Mouse (Mus musculus) G1E (cell line): ENCODE results near the gene Hipk2. TPM values are rescaled to one million over a fixed set of nuclear protein-coding genes. Genes with fewer than 3 reads are reported as not detected.

Experiments
- ATAC-seq: 2 replicates; pipeline ENCODE4 v1.8.0; 2016; ENCODE audit warnings: mild to moderate bottlenecking; ENCODE audit not compliant: insufficient number of reproducible peaks, poor library complexity, low FRiP score, severe bottlenecking; ENCODE audit errors: extremely low read depth
- DNase-seq: peaks from one replicate; pipeline ENCODE4 v3.0.0; 2012; ENCODE audit warnings: low spot score
- H3K27me3 ChIP-seq: 2 replicates; pipeline ENCODE4 v1.6.1; 2012; ENCODE audit warnings: mild to moderate bottlenecking, low read length, inconsistent platforms; ENCODE audit not compliant: insufficient read depth
- H3K36me3 ChIP-seq: replicated peaks from 2 replicates; pipeline ENCODE3; 2012; ENCODE audit warnings: mild to moderate bottlenecking, inconsistent platforms
- H3K4me1 ChIP-seq: 2 replicates; pipeline ENCODE4 v1.6.1; 2012; ENCODE audit warnings: low read depth, low read length, inconsistent platforms, mixed read lengths; ENCODE audit not compliant: insufficient read depth
- H3K4me3 ChIP-seq: 2 replicates; pipeline ENCODE4 v1.5.1; 2012; ENCODE audit warnings: low read depth, mild to moderate bottlenecking, inconsistent platforms, low read length, moderate library complexity, mixed read lengths
- H3K9me3 ChIP-seq: replicated peaks from 2 replicates; pipeline ENCODE4 v1.6.1; 2012; ENCODE audit warnings: inconsistent platforms
- CTCF ChIP-seq: IDR thresholded peaks from 2 replicates; pipeline ENCODE4 v1.5.1; 2012; ENCODE audit warnings: low read depth, low read length, inconsistent platforms, mixed read lengths
- GATA1 ChIP-seq: IDR thresholded peaks from 2 replicates; pipeline ENCODE4 v1.6.1; 2012; ENCODE audit warnings: borderline replicate concordance, low read length, inconsistent platforms, mixed read lengths
- GATA2 ChIP-seq: IDR thresholded peaks from 2 replicates; pipeline ENCODE4 v1.6.1; 2012; ENCODE audit warnings: low read depth, low read length, inconsistent platforms, borderline replicate concordance
- POLR2AphosphoS5 ChIP-seq: IDR thresholded peaks from 2 replicates; pipeline ENCODE4 v1.6.1; 2012; ENCODE audit warnings: low read depth, low read length, inconsistent platforms; ENCODE audit not compliant: insufficient replicate concordance
- TAL1 ChIP-seq: conservative IDR thresholded peaks from 2 replicates; pipeline ENCODE4 v1.6.1; 2012; ENCODE audit warnings: low read depth, low read length, inconsistent platforms, mixed read lengths
- polyA plus RNA-seq: library from polyadenylated mRNA; stranded (reverse); fragments of >175 nt; gene quantifications from 2 replicates; pipeline ENCODE4 v1.2.3, GENCODE M21; 2012
- total RNA-seq, 2 experiments: library from RNA; stranded (forward) in 1 of 2; stranded (reverse) in 1 of 2; fragments of 200-1000 nt in 1 of 2; fragments of >200 nt in 1 of 2; fragmentation: Nextera tagmentation in 1 of 2; gene quantifications; 2 replicates each; pipeline ENCODE4 v1.2.3; 2014 to 2017

Gene Hipk2
- total and polyA plus RNA-seq, 3 experiments, result 4.6 to 97.9 (median 39.6) TPM

DNA sequence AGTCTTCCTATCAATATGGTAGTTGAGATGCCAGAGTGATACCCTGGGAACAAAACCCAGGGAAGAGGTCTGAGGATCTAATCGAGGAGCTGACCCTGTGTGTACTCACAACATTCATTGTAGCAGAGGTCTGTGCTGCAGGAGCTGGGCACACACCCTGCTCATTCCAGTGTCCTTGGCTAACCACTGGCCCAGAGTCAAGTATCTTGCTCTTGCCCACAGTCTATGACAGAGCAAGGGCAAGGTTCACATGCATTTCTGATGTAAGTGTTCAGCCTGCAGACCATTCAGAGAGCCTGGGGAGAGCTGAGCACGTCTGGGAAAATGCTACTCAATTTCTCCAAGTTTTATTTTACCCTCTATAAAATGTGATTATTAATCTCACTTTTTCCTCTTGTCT lies 122.2 kb downstream of the Hipk2 start:
- peaks cover 35% of the 10 kb centered on the region for H3K4me1 ChIP-seq
- TF ChIP-seq GATA1 (no peak), CTCF (no peak), TAL1 (no peak), POLR2AphosphoS5 (no peak), GATA2 (no peak)

DNA sequence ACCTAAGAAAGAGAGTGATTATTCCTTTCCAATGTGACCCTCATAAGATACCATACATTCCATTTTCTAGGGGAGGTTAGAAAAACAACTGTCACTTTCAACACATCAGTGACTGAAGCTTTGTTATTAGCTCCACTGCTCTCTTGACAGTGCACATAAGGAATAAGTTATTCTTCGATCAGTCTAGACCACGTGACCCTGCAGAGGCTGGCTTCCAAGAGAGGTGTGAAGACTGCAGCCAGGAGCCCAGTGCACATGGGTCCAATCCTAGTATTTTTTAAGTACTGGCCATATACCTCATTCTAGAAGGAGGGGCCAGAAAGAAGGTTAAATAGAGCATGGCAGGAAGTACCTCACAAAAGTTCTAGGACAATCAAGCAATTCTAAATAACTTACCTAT lies 122.9 kb downstream of the Hipk2 start:
- ATAC-seq (no peak), DNase-seq (no peak)
- peaks cover 29% of the 10 kb centered on the region for H3K4me1 ChIP-seq
- TF ChIP-seq TAL1 (no peak), GATA2 (no peak), GATA1 (no peak), CTCF (no peak), POLR2AphosphoS5 (no peak)
- no peaks in the 10 kb centered on the region for H3K27me3 ChIP-seq
- H3K36me3 ChIP-seq, result peaks cover 23% of the 10 kb centered on the region
- H3K9me3 ChIP-seq, result no peaks in the 10 kb centered on the region
- no peak overlapping the region for H3K4me3 ChIP-seq

More for the DNA sequence above, 122.2 kb downstream of the Hipk2 start:
- Histone ChIP-seq H3K4me3 (no peak overlapping the region), H3K27me3 (no peaks in the 10 kb centered on the region), H3K36me3 (peaks cover 25% of the 10 kb centered on the region), H3K9me3 (no peaks in the 10 kb centered on the region)
- DNase-seq, result no peak
- ATAC-seq, result no peak

GRCm38 (mm10) chr6:38752495-38752894 lies 123.5 kb downstream of the Hipk2 start:
- DNase-seq (no peak), ATAC-seq (no peak)
- no peaks in the 10 kb centered on the region for H3K9me3 ChIP-seq
- H3K27me3 ChIP-seq, result no peaks in the 10 kb centered on the region
- H3K36me3 ChIP-seq, result peaks cover 27% of the 10 kb centered on the region
- no peak overlapping the region for H3K4me3 ChIP-seq
- peaks cover 30% of the 10 kb centered on the region for H3K4me1 ChIP-seq
- no peak for TF ChIP-seq CTCF
- no peak for TF ChIP-seq GATA2

- Histone ChIP-seq H3K4me3 (no peak overlapping the region), H3K27me3 (no peaks in the 10 kb centered on the region), H3K4me1 (peaks cover 12% of the 10 kb centered on the region), H3K36me3 (peaks cover 50% of the 10 kb centered on the region), H3K9me3 (no peaks in the 10 kb centered on the region)
- ATAC-seq (no peak), DNase-seq (no peak)
- no peak for TF ChIP-seq POLR2AphosphoS5
These were observed 127.9 kb downstream of the Hipk2 start for GRCm38 (mm10) chr6:38748037-38748436.

GRCm38 (mm10) chr6:38743351-38743750 lies 132.6 kb downstream of the Hipk2 start:
- Histone ChIP-seq H3K36me3 (peaks cover 68% of the 10 kb centered on the region), H3K4me1 (peaks cover 17% of the 10 kb centered on the region; the same call in 1 of the 2 replicates), H3K27me3 (no peaks in the 10 kb centered on the region), H3K4me3 (no peak overlapping the region), H3K9me3 (no peaks in the 10 kb centered on the region)
- TF ChIP-seq TAL1 (no peak), CTCF (no peak), GATA2 (no peak), POLR2AphosphoS5 (no peak), GATA1 (no peak)
- ATAC-seq, result no peak
- no peak for DNase-seq

DNA sequence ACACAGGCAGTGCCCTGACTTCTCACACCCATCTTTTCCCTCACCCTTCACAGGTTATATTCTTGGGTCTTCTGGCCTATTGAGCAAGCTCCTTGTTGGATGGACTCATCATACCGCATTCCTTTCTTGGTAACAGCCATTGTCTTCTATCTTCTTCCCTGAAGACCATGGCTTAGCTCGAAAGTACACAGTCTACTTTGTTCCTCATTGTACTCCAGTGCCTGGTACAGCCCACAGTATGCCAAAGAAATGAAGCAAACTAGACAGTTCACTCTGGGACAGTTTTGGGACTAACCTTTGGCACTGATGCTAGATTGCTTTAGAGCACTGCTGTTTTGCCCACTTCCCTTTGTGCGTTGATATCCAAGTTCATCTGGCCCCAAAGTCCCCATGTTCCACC lies 133.5 kb downstream of the Hipk2 start:
- Histone ChIP-seq H3K4me1 (peaks cover 20% of the 10 kb centered on the region), H3K9me3 (no peaks in the 10 kb centered on the region), H3K4me3 (no peak overlapping the region), H3K36me3 (peaks cover 70% of the 10 kb centered on the region), H3K27me3 (no peaks in the 10 kb centered on the region)
- ATAC-seq, result no peak
- DNase-seq, result no peak
- TF ChIP-seq TAL1 (no peak), POLR2AphosphoS5 (no peak), GATA2 (no peak), GATA1 (no peak), CTCF (no peak)

DNA sequence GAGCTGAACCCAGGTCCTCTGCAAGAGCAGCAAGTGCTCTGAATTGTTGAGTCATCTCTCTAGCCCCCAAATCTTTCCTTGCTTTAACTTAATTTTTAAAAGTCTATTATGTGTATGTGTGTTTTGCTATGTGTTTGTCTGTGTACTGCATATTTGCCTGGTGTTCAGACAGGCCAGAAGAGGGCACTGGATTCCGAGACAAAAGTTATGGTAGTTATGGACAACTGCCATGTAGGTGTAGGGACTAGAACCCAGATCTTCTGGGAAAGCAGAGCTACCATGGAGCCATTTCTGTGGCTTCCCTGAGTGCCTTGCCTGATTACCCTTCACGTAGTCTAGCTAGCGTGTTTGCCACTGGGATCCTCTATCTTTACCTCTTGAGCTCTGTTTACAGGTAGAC lies 134.9 kb downstream of the Hipk2 start:
- no peak for DNase-seq
- TF ChIP-seq TAL1, result no peak
- TF ChIP-seq GATA1, result no peak
- no peak for TF ChIP-seq CTCF
- no peak for TF ChIP-seq POLR2AphosphoS5
- no peak for TF ChIP-seq GATA2
- Histone ChIP-seq H3K36me3 (peaks cover 78% of the 10 kb centered on the region), H3K4me1 (peaks cover 34% of the 10 kb centered on the region), H3K4me3 (no peak overlapping the region), H3K9me3 (no peaks in the 10 kb centered on the region), H3K27me3 (no peaks in the 10 kb centered on the region)
- ATAC-seq, result no peak
